Mouse (Mus musculus): ENCODE results near the gene Mxd3. TPM values are rescaled to one million over a fixed set of nuclear protein-coding genes. Genes with fewer than 3 reads are reported as not detected.

The Mxd3 gene
- polyA plus RNA-seq, 2 experiments = 44.1 to 59.8 TPM

GRCm38 (mm10) chr13:55361974-55362452, 32.4 kb upstream of the Mxd3 start:
- peak; percentile 11 for ATAC-seq (ENCODE audit: low FRiP score, low read depth)
- Histone ChIP-seq H3K9ac (ENCODE audit: low read depth, low read length, severe bottlenecking) (peak overlapping the region; percentile 86), H3K4me2 (replicated peaks; ENCODE audit: low read depth, low read length, severe bottlenecking) (peak overlapping the region; percentile 66), H3K36me3 (ENCODE audit: control insufficient read depth, insufficient read depth, low read length) (peaks cover 37% of the 10 kb centered on the region), H3K4me1 (ENCODE audit: control insufficient read depth, insufficient read depth, low read length) (peaks cover 11% of the 10 kb centered on the region), H3K9me3 (ENCODE audit: control insufficient read depth, low read length) (no peaks in the 10 kb centered on the region), H3K27ac (replicated peaks; ENCODE audit: low read depth, low read length) (peak overlapping the region; percentile 81), H3K4me3 (replicated peaks; ENCODE audit: low read length) (peak overlapping the region; percentile 94), H3K27me3 (ENCODE audit: control insufficient read depth, insufficient read depth, low read length) (no peaks in the 10 kb centered on the region)
- no peak for TF ChIP-seq POLR2A (IDR thresholded peaks at IDR 0.05; ENCODE audit: borderline replicate concordance, extremely low read depth, insufficient read depth, insufficient read length)
- DNase-seq (ENCODE audit: low spot score) = no peak
- WGBS = 1% methylated on average over 32 of the region's 32 CpGs

- peak overlapping the region; percentile 86 for H3K9ac ChIP-seq (ENCODE audit: low read depth, low read length, severe bottlenecking)
- no peak overlapping the region for H3K27ac ChIP-seq (replicated peaks; ENCODE audit: low read depth, low read length)
- H3K4me2 ChIP-seq (replicated peaks; ENCODE audit: low read depth, low read length, severe bottlenecking) = peak overlapping the region; percentile 66
- no peak for TF ChIP-seq POLR2A (IDR thresholded peaks at IDR 0.05; ENCODE audit: borderline replicate concordance, extremely low read depth, insufficient read depth, insufficient read length)
- no peaks in the 10 kb centered on the region for H3K27me3 ChIP-seq (ENCODE audit: control insufficient read depth, insufficient read depth, low read length)
- peaks cover 41% of the 10 kb centered on the region for H3K36me3 ChIP-seq (ENCODE audit: control insufficient read depth, insufficient read depth, low read length)
- peak overlapping the region; percentile 94 for H3K4me3 ChIP-seq (replicated peaks; ENCODE audit: low read length)
- ATAC-seq (ENCODE audit: low FRiP score, low read depth) = no peak
- H3K4me1 ChIP-seq (ENCODE audit: control insufficient read depth, insufficient read depth, low read length) = peaks cover 11% of the 10 kb centered on the region
- no peaks in the 10 kb centered on the region for H3K9me3 ChIP-seq (ENCODE audit: control insufficient read depth, low read length)
- no peak for DNase-seq (ENCODE audit: low spot score)
Measured at GRCm38 (mm10) chr13:55361145-55361544, 31.5 kb upstream of the Mxd3 start.

GRCm38 (mm10) chr13:55346745-55347144, 17.1 kb upstream of the Mxd3 start:
- no peak overlapping the region; the same call in 1 of the 2 replicates for H3K9ac ChIP-seq (ENCODE audit: low read depth, low read length, severe bottlenecking)
- H3K4me2 ChIP-seq (replicated peaks; ENCODE audit: low read depth, low read length, severe bottlenecking) = no peak overlapping the region
- ATAC-seq (ENCODE audit: low FRiP score, low read depth) (no peak), DNase-seq (ENCODE audit: low spot score) (no peak)
- H3K27ac ChIP-seq (replicated peaks; ENCODE audit: low read depth, low read length) = no peak overlapping the region
- no peaks in the 10 kb centered on the region for H3K9me3 ChIP-seq (ENCODE audit: control insufficient read depth, low read length)
- H3K27me3 ChIP-seq (ENCODE audit: control insufficient read depth, insufficient read depth, low read length) = no peaks in the 10 kb centered on the region
- no peak overlapping the region for H3K4me3 ChIP-seq (replicated peaks; ENCODE audit: low read length)
- WGBS = 89% methylated on average over 11 of the region's 11 CpGs
- H3K36me3 ChIP-seq (ENCODE audit: control insufficient read depth, insufficient read depth, low read length) = peaks cover 77% of the 10 kb centered on the region
- H3K4me1 ChIP-seq (ENCODE audit: control insufficient read depth, insufficient read depth, low read length) = no peaks in the 10 kb centered on the region
- no peak for TF ChIP-seq POLR2A (IDR thresholded peaks at IDR 0.05; ENCODE audit: borderline replicate concordance, extremely low read depth, insufficient read depth, insufficient read length)

- Histone ChIP-seq H3K27me3 (ENCODE audit: control insufficient read depth, insufficient read depth, low read length) (no peaks in the 10 kb centered on the region), H3K9ac (ENCODE audit: low read depth, low read length, severe bottlenecking) (no peak overlapping the region), H3K4me2 (replicated peaks; ENCODE audit: low read depth, low read length, severe bottlenecking) (no peak overlapping the region), H3K9me3 (ENCODE audit: control insufficient read depth, low read length) (no peaks in the 10 kb centered on the region), H3K27ac (replicated peaks; ENCODE audit: low read depth, low read length) (no peak overlapping the region), H3K4me1 (ENCODE audit: control insufficient read depth, insufficient read depth, low read length) (no peaks in the 10 kb centered on the region), H3K4me3 (replicated peaks; ENCODE audit: low read length) (no peak overlapping the region), H3K36me3 (ENCODE audit: control insufficient read depth, insufficient read depth, low read length) (peaks cover 55% of the 10 kb centered on the region)
- 84% methylated on average over 7 of the region's 7 CpGs for WGBS
- no peak for DNase-seq (ENCODE audit: low spot score)
- no peak for TF ChIP-seq POLR2A (IDR thresholded peaks at IDR 0.05; ENCODE audit: borderline replicate concordance, extremely low read depth, insufficient read depth, insufficient read length)
- no peak for ATAC-seq (ENCODE audit: low FRiP score, low read depth)
Measured at GRCm38 (mm10) chr13:55344286-55344685, 14.7 kb upstream of the Mxd3 start.

GRCm38 (mm10) chr13:55342469-55342868, 12.8 kb upstream of the Mxd3 start:
- no peak overlapping the region for H3K27ac ChIP-seq (replicated peaks; ENCODE audit: low read depth, low read length)
- no peak overlapping the region for H3K9ac ChIP-seq (ENCODE audit: low read depth, low read length, severe bottlenecking)
- H3K9me3 ChIP-seq (ENCODE audit: control insufficient read depth, low read length) = no peaks in the 10 kb centered on the region
- H3K27me3 ChIP-seq (ENCODE audit: control insufficient read depth, insufficient read depth, low read length) = no peaks in the 10 kb centered on the region
- H3K4me3 ChIP-seq (replicated peaks; ENCODE audit: low read length) = no peak overlapping the region
- no peak for DNase-seq (ENCODE audit: low spot score)
- no peaks in the 10 kb centered on the region for H3K4me1 ChIP-seq (ENCODE audit: control insufficient read depth, insufficient read depth, low read length)
- WGBS = 29% methylated on average over 11 of the region's 11 CpGs
- no peak overlapping the region for H3K4me2 ChIP-seq (replicated peaks; ENCODE audit: low read depth, low read length, severe bottlenecking)
- ATAC-seq (ENCODE audit: low FRiP score, low read depth) = no peak
- TF ChIP-seq POLR2A (IDR thresholded peaks at IDR 0.05; ENCODE audit: borderline replicate concordance, extremely low read depth, insufficient read depth, insufficient read length) = no peak
- H3K36me3 ChIP-seq (ENCODE audit: control insufficient read depth, insufficient read depth, low read length) = peaks cover 38% of the 10 kb centered on the region

- TF ChIP-seq POLR2A (IDR thresholded peaks at IDR 0.05; ENCODE audit: borderline replicate concordance, extremely low read depth, insufficient read depth, insufficient read length) = no peak
Measured at GRCm38 (mm10) chr13:55339259-55339658, 9.6 kb upstream of the Mxd3 start.

More at GRCm38 (mm10) chr13:55339259-55339658, 9.6 kb upstream of the Mxd3 start:
- Histone ChIP-seq H3K27ac (replicated peaks; ENCODE audit: low read depth, low read length) (no peak overlapping the region), H3K9ac (ENCODE audit: low read depth, low read length, severe bottlenecking) (no peak overlapping the region), H3K27me3 (ENCODE audit: control insufficient read depth, insufficient read depth, low read length) (no peaks in the 10 kb centered on the region), H3K9me3 (ENCODE audit: control insufficient read depth, low read length) (no peaks in the 10 kb centered on the region), H3K4me3 (replicated peaks; ENCODE audit: low read length) (no peak overlapping the region), H3K4me1 (ENCODE audit: control insufficient read depth, insufficient read depth, low read length) (no peaks in the 10 kb centered on the region), H3K36me3 (ENCODE audit: control insufficient read depth, insufficient read depth, low read length) (peaks cover 6% of the 10 kb centered on the region), H3K4me2 (replicated peaks; ENCODE audit: low read depth, low read length, severe bottlenecking) (no peak overlapping the region)
- DNase-seq (ENCODE audit: low spot score) = no peak
- no peak for ATAC-seq (ENCODE audit: low FRiP score, low read depth)
- 28% methylated on average over 2 of the region's 2 CpGs for WGBS
